Mouse (Mus musculus): Measurements from ENCODE around the gene Slc26a9. TPM values are rescaled to one million over a fixed set of nuclear protein-coding genes. Genes with fewer than 3 reads are reported as not detected.

Slc26a9 gene
- polyA plus RNA-seq, 1 experiment: not detected

DNA sequence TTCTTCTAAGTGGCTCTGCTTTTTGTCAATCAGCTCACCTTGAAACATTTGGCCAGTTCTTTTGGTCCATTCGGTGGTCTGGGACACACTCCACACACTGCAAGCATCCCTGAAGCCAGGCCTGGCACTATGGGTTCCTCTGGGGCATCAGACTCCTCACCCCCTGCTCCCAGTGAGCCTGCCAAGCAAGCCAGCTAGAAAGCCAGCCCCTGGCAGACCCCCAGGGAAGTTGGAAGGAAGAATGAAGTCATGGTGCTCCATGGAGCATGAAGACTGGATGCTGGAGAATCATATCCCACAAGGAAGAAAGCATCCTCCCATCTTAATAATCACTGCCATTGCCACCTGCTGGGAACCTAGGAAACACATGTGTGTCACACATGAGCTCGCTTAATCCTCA lies 4.8 kb downstream of the Slc26a9 start:
- Histone ChIP-seq H3K27ac (ENCODE audit: insufficient read depth, low read depth, low read length) (no peak overlapping the region), H3K27me3 (ENCODE audit: control insufficient read depth, insufficient read depth, low read length) (no peaks in the 10 kb centered on the region), H3K4me3 (ENCODE audit: low read depth, low read length) (no peak overlapping the region), H3K4me1 (ENCODE audit: control insufficient read depth, insufficient read depth, insufficient read length, low read length) (no peaks in the 10 kb centered on the region), H3K36me3 (ENCODE audit: control insufficient read depth, insufficient read depth, low read length) (no peaks in the 10 kb centered on the region)
- no peak for TF ChIP-seq POLR2A (IDR thresholded peaks at IDR 0.05; ENCODE audit: low read depth, low read length)
- no peak for TF ChIP-seq CTCF (IDR thresholded peaks at IDR 0.05; ENCODE audit: extremely low read depth, insufficient read length, insufficient replicate concordance, low read depth, low read length)
- 75% methylated on average over 2 of the region's 2 CpGs for WGBS

- no peak for TF ChIP-seq POLR2A (IDR thresholded peaks at IDR 0.05; ENCODE audit: low read depth, low read length)
- TF ChIP-seq CTCF (IDR thresholded peaks at IDR 0.05; ENCODE audit: extremely low read depth, insufficient read length, insufficient replicate concordance, low read depth, low read length): no peak
- no peaks in the 10 kb centered on the region for H3K27me3 ChIP-seq (ENCODE audit: control insufficient read depth, insufficient read depth, low read length)
- no peak overlapping the region for H3K27ac ChIP-seq (ENCODE audit: insufficient read depth, low read depth, low read length)
- H3K36me3 ChIP-seq (ENCODE audit: control insufficient read depth, insufficient read depth, low read length): no peaks in the 10 kb centered on the region
- no peaks in the 10 kb centered on the region for H3K4me1 ChIP-seq (ENCODE audit: control insufficient read depth, insufficient read depth, insufficient read length, low read length)
- no peak overlapping the region for H3K4me3 ChIP-seq (ENCODE audit: low read depth, low read length)
- 75% methylated on average over 15 of the region's 15 CpGs for WGBS
These were observed 6.1 kb downstream of the Slc26a9 start for GRCm38 (mm10) chr1:131749706-131750545.

- Histone ChIP-seq H3K36me3 (ENCODE audit: control insufficient read depth, insufficient read depth, low read length) (no peaks in the 10 kb centered on the region), H3K4me1 (ENCODE audit: control insufficient read depth, insufficient read depth, insufficient read length, low read length) (no peaks in the 10 kb centered on the region), H3K4me3 (ENCODE audit: low read depth, low read length) (no peak overlapping the region), H3K27ac (ENCODE audit: insufficient read depth, low read depth, low read length) (no peak overlapping the region), H3K27me3 (ENCODE audit: control insufficient read depth, insufficient read depth, low read length) (no peaks in the 10 kb centered on the region)
- TF ChIP-seq POLR2A (IDR thresholded peaks at IDR 0.05; ENCODE audit: low read depth, low read length) (no peak), CTCF (IDR thresholded peaks at IDR 0.05; ENCODE audit: extremely low read depth, insufficient read length, insufficient replicate concordance, low read depth, low read length) (no peak)
- 75% methylated on average over 3 of the region's 3 CpGs for WGBS
These were observed 7.5 kb downstream of the Slc26a9 start for GRCm38 (mm10) chr1:131751181-131751890.

- Histone ChIP-seq H3K4me1 (ENCODE audit: control insufficient read depth, insufficient read depth, insufficient read length, low read length) (no peaks in the 10 kb centered on the region), H3K27ac (ENCODE audit: insufficient read depth, low read depth, low read length) (no peak overlapping the region), H3K27me3 (ENCODE audit: control insufficient read depth, insufficient read depth, low read length) (no peaks in the 10 kb centered on the region), H3K4me3 (ENCODE audit: low read depth, low read length) (no peak overlapping the region), H3K36me3 (ENCODE audit: control insufficient read depth, insufficient read depth, low read length) (no peaks in the 10 kb centered on the region)
- TF ChIP-seq CTCF (IDR thresholded peaks at IDR 0.05; ENCODE audit: extremely low read depth, insufficient read length, insufficient replicate concordance, low read depth, low read length) (no peak), POLR2A (IDR thresholded peaks at IDR 0.05; ENCODE audit: low read depth, low read length) (no peak)
- WGBS: 37% methylated on average over 10 of the region's 10 CpGs
These were observed 8.1 kb downstream of the Slc26a9 start for GRCm38 (mm10) chr1:131751891-131752311.

GRCm38 (mm10) chr1:131754212-131754829 lies 10.5 kb downstream of the Slc26a9 start:
- TF ChIP-seq CTCF (IDR thresholded peaks at IDR 0.05; ENCODE audit: extremely low read depth, insufficient read length, insufficient replicate concordance, low read depth, low read length): no peak
- no peak for TF ChIP-seq POLR2A (IDR thresholded peaks at IDR 0.05; ENCODE audit: low read depth, low read length)
- WGBS: 37% methylated on average over 3 of the region's 3 CpGs
- H3K4me1 ChIP-seq (ENCODE audit: control insufficient read depth, insufficient read depth, insufficient read length, low read length): no peaks in the 10 kb centered on the region

GRCm38 (mm10) chr1:131754916-131755315 lies 11.1 kb downstream of the Slc26a9 start:
- TF ChIP-seq CTCF (IDR thresholded peaks at IDR 0.05; ENCODE audit: extremely low read depth, insufficient read length, insufficient replicate concordance, low read depth, low read length): no peak
- no peak for TF ChIP-seq POLR2A (IDR thresholded peaks at IDR 0.05; ENCODE audit: low read depth, low read length)
- Histone ChIP-seq H3K4me3 (ENCODE audit: low read depth, low read length) (no peak overlapping the region), H3K4me1 (ENCODE audit: control insufficient read depth, insufficient read depth, insufficient read length, low read length) (no peaks in the 10 kb centered on the region), H3K36me3 (ENCODE audit: control insufficient read depth, insufficient read depth, low read length) (no peaks in the 10 kb centered on the region), H3K27ac (ENCODE audit: insufficient read depth, low read depth, low read length) (no peak overlapping the region), H3K27me3 (ENCODE audit: control insufficient read depth, insufficient read depth, low read length) (no peaks in the 10 kb centered on the region)
- 44% methylated on average over 4 of the region's 4 CpGs for WGBS

More at GRCm38 (mm10) chr1:131754212-131754829, 10.5 kb downstream of the Slc26a9 start:
- no peak overlapping the region for H3K27ac ChIP-seq (ENCODE audit: insufficient read depth, low read depth, low read length)
- no peaks in the 10 kb centered on the region for H3K27me3 ChIP-seq (ENCODE audit: control insufficient read depth, insufficient read depth, low read length)
- H3K36me3 ChIP-seq (ENCODE audit: control insufficient read depth, insufficient read depth, low read length): no peaks in the 10 kb centered on the region
- no peak overlapping the region for H3K4me3 ChIP-seq (ENCODE audit: low read depth, low read length)

DNA sequence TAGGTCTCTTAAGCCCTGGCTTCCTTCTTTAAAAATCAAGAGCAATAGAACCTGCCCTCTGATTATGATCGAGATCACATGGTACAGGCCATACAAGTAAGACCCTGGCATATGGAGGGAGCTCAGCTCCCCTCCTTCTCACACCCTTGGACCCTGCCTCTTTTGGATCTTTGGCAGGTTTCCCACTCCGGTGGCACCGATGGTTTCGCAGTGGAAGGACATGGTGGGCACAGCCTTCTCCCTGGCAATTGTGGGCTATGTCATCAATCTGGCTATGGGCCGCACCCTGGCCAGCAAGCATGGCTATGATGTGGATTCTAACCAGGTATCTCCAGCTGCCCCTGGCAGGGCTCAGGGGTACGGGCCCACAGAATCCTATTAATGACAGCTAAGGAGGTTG lies 13.4 kb downstream of the Slc26a9 start:
- Histone ChIP-seq H3K4me1 (ENCODE audit: control insufficient read depth, insufficient read depth, insufficient read length, low read length) (no peaks in the 10 kb centered on the region), H3K36me3 (ENCODE audit: control insufficient read depth, insufficient read depth, low read length) (no peaks in the 10 kb centered on the region), H3K27ac (ENCODE audit: insufficient read depth, low read depth, low read length) (no peak overlapping the region), H3K4me3 (ENCODE audit: low read depth, low read length) (no peak overlapping the region), H3K27me3 (ENCODE audit: control insufficient read depth, insufficient read depth, low read length) (no peaks in the 10 kb centered on the region)
- TF ChIP-seq CTCF (IDR thresholded peaks at IDR 0.05; ENCODE audit: extremely low read depth, insufficient read length, insufficient replicate concordance, low read depth, low read length): no peak
- TF ChIP-seq POLR2A (IDR thresholded peaks at IDR 0.05; ENCODE audit: low read depth, low read length): no peak
- WGBS: 86% methylated on average over 6 of the region's 6 CpGs
